Mouse (Mus musculus): ENCODE data around the gene Erich2. TPM values are rescaled to one million over a fixed set of nuclear protein-coding genes. Genes with fewer than 3 reads are reported as not detected.

Gene Erich2
- total and polyA plus RNA-seq, 3 experiments = not detected

- Histone ChIP-seq H3K9ac (ENCODE audit: control insufficient read depth, low read depth, low read length, poor library complexity, severe bottlenecking) (no peak overlapping the region), H3K4me3 (ENCODE audit: control insufficient read depth in 1 of 2, insufficient read depth in 1 of 2, low read depth in 2 of 2, low read length in 2 of 2) (no peak overlapping the region), H3K9me3 (replicated peaks; ENCODE audit: insufficient read depth, low read length) (no peaks in the 10 kb centered on the region), H3K4me1 (ENCODE audit: control insufficient read depth in 1 of 2, insufficient read depth in 2 of 2, low read length in 2 of 2) (no peaks in the 10 kb centered on the region), H3K36me3 (ENCODE audit: control insufficient read depth in 1 of 2, insufficient read depth in 2 of 2, low read length in 2 of 2) (no peaks in the 10 kb centered on the region), H3K79me2 (ENCODE audit: control insufficient read depth, insufficient read depth, low read length, poor library complexity) (no peaks in the 10 kb centered on the region), H3K27ac (ENCODE audit: control insufficient read depth, low read depth, low read length) (no peak overlapping the region), H3K27me3 (ENCODE audit: control insufficient read depth in 1 of 2, insufficient read depth in 2 of 2, low read length in 2 of 2) (no peaks in the 10 kb centered on the region)
- TF ChIP-seq CTCF (IDR thresholded peaks at IDR 0.05 in 2 of 3, conservative IDR thresholded peaks at IDR 0.05 in 1 of 3; ENCODE audit: control insufficient read depth in 1 of 3, insufficient read depth in 1 of 3, low read depth in 2 of 3, low read length in 3 of 3, poor library complexity in 1 of 3, severe bottlenecking in 1 of 3) (peak in 2 of 3 experiments; percentile 1 to 42; a peak in 2 of 6 replicates), KAT2A (conservative IDR thresholded peaks at IDR 0.05; ENCODE audit: low read depth, low read length) (no peak)
- no peak for DNase-seq (ENCODE audit: low read depth, low spot score)
Observed at GRCm38 (mm10) chr2:70561077-70561795, 52.6 kb downstream of the Erich2 start.

DNA sequence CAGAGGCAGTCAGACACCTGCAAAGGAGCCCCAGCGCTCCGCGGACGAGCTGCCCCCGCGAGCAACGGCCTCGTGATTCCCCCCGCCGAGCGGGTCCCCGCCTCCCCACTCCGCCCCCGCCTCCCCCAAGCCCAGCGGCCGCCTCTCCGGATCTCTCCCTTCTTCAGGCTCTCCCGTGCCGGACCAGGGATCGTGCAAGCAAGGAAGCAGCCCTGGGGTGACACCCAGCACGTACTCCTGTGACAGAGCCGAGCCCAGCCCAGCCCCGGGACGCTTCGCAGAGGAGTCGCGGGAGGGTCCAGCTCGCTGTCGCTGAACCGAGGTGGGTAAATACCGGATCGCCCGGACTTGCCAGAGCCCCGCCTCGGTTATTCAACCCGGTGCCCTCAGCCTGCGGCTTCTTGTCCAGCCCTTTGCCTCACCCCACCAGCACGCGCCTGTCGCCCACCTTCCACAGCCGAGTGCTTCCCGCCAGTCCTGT lies 53.4 kb downstream of the Erich2 start:
- H3K36me3 ChIP-seq (ENCODE audit: control insufficient read depth in 1 of 2, insufficient read depth in 2 of 2, low read length in 2 of 2) = no peaks in the 10 kb centered on the region
- H3K79me2 ChIP-seq (ENCODE audit: control insufficient read depth, insufficient read depth, low read length, poor library complexity) = no peaks in the 10 kb centered on the region
- no peaks in the 10 kb centered on the region for H3K9me3 ChIP-seq (replicated peaks; ENCODE audit: insufficient read depth, low read length)
- H3K27ac ChIP-seq (ENCODE audit: control insufficient read depth, low read depth, low read length) = no peak overlapping the region
- TF ChIP-seq MAFK (IDR thresholded peaks at IDR 0.05; ENCODE audit: borderline replicate concordance, low read depth, low read length) = no peak
- no peak overlapping the region for H3K9ac ChIP-seq (ENCODE audit: control insufficient read depth, low read depth, low read length, poor library complexity, severe bottlenecking)
- no peak for DNase-seq (ENCODE audit: low read depth, low spot score)
- H3K4me3 ChIP-seq (ENCODE audit: control insufficient read depth in 1 of 2, insufficient read depth in 1 of 2, low read depth in 2 of 2, low read length in 2 of 2) = no peak overlapping the region
- no peaks in the 10 kb centered on the region for H3K27me3 ChIP-seq (ENCODE audit: control insufficient read depth in 1 of 2, insufficient read depth in 2 of 2, low read length in 2 of 2)
- no peaks in the 10 kb centered on the region for H3K4me1 ChIP-seq (ENCODE audit: control insufficient read depth in 1 of 2, insufficient read depth in 2 of 2, low read length in 2 of 2)

GRCm38 (mm10) chr2:70562611-70562980 lies 54.0 kb downstream of the Erich2 start:
- no peaks in the 10 kb centered on the region for H3K79me2 ChIP-seq (ENCODE audit: control insufficient read depth, insufficient read depth, low read length, poor library complexity)
- no peak overlapping the region for H3K4me3 ChIP-seq (ENCODE audit: control insufficient read depth in 1 of 2, insufficient read depth in 1 of 2, low read depth in 2 of 2, low read length in 2 of 2)
- no peaks in the 10 kb centered on the region for H3K27me3 ChIP-seq (ENCODE audit: control insufficient read depth in 1 of 2, insufficient read depth in 2 of 2, low read length in 2 of 2)
- no peak overlapping the region for H3K27ac ChIP-seq (ENCODE audit: control insufficient read depth, low read depth, low read length)
- no peaks in the 10 kb centered on the region for H3K4me1 ChIP-seq (ENCODE audit: control insufficient read depth in 1 of 2, insufficient read depth in 2 of 2, low read length in 2 of 2)
- no peak overlapping the region for H3K9ac ChIP-seq (ENCODE audit: control insufficient read depth, low read depth, low read length, poor library complexity, severe bottlenecking)
- no peak for DNase-seq (ENCODE audit: low read depth, low spot score)
- H3K9me3 ChIP-seq (replicated peaks; ENCODE audit: insufficient read depth, low read length) = no peaks in the 10 kb centered on the region
- TF ChIP-seq USF2 (IDR thresholded peaks at IDR 0.05; ENCODE audit: borderline replicate concordance in 1 of 2, insufficient read depth in 1 of 2, low read depth in 1 of 2, low read length in 2 of 2) = no peak
- TF ChIP-seq POLR2AphosphoS5 (IDR thresholded peaks at IDR 0.05; ENCODE audit: borderline replicate concordance, low read depth, low read length) = no peak
- TF ChIP-seq TCF12 (IDR thresholded peaks at IDR 0.05; ENCODE audit: low read depth, low read length) = no peak
- TF ChIP-seq NRF1 (IDR thresholded peaks at IDR 0.05; ENCODE audit: insufficient read depth, low read depth, low read length, poor library complexity, severe bottlenecking) = no peak
- TF ChIP-seq MAZ (IDR thresholded peaks at IDR 0.05; ENCODE audit: low read depth, low read length) = no peak
- no peak for TF ChIP-seq ZMIZ1 (IDR thresholded peaks at IDR 0.05; ENCODE audit: low read depth, low read length)
- no peak for TF ChIP-seq CHD1 (IDR thresholded peaks at IDR 0.05; ENCODE audit: low read depth, low read length)
- TF ChIP-seq MEF2A (IDR thresholded peaks at IDR 0.05; ENCODE audit: extremely low read depth, insufficient replicate concordance, low read depth, low read length, poor library complexity, severe bottlenecking) = no peak
- no peak for TF ChIP-seq CTCF (IDR thresholded peaks at IDR 0.05 in 2 of 3, conservative IDR thresholded peaks at IDR 0.05 in 1 of 3; ENCODE audit: control insufficient read depth in 1 of 3, insufficient read depth in 1 of 3, low read depth in 2 of 3, low read length in 3 of 3, poor library complexity in 1 of 3, severe bottlenecking in 1 of 3)
- no peak for TF ChIP-seq JUND (IDR thresholded peaks at IDR 0.05; ENCODE audit: low read depth, low read length)
- TF ChIP-seq RCOR1 (IDR thresholded peaks at IDR 0.05; ENCODE audit: low read depth, low read length) = no peak
- TF ChIP-seq SIN3A (IDR thresholded peaks at IDR 0.05; ENCODE audit: low read length) = no peak
- TF ChIP-seq E2F4 (IDR thresholded peaks at IDR 0.05; ENCODE audit: borderline replicate concordance, low read depth, low read length) = no peak
- no peak for TF ChIP-seq MXI1 (IDR thresholded peaks at IDR 0.05; ENCODE audit: low read depth, low read length)
- no peak for TF ChIP-seq ZC3H11A (IDR thresholded peaks at IDR 0.05; ENCODE audit: low read depth, low read length)
- no peak for TF ChIP-seq KAT2A (conservative IDR thresholded peaks at IDR 0.05; ENCODE audit: low read depth, low read length)
- no peak for TF ChIP-seq EP300 (IDR thresholded peaks at IDR 0.05; ENCODE audit: low read depth in 1 of 2, low read length in 2 of 2)
- no peak for TF ChIP-seq ZNF384 (IDR thresholded peaks at IDR 0.05; ENCODE audit: low read depth, low read length)
- no peak for TF ChIP-seq CHD2 (IDR thresholded peaks at IDR 0.05; ENCODE audit: low read length)
- no peaks in the 10 kb centered on the region for H3K36me3 ChIP-seq (ENCODE audit: control insufficient read depth in 1 of 2, insufficient read depth in 2 of 2, low read length in 2 of 2)
